Mouse (Mus musculus): ENCODE measurements around the gene Arf6.

DNA sequence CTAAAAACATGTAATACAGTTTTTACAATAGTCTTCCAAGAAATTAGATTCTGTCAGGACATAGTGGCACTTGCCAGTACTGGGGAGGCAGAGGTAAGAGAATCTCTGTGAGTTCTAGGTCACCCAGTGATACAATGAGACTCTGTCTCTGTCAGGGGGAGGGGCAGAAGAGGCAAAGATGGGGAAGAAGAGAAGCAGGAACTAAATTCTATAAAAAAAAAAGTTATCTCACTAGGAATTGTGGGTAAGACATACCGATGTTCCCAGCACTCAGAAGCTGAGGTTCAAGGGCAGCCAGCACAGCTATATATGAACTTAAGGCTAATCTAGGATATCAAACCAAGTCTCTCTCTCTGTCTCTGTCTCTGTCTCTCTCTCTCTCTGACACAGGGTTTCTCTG, 39.8 kb upstream of the Arf6 start:
- TF ChIP-seq POLR2A (IDR thresholded peaks at IDR 0.05; ENCODE audit: control insufficient read depth, low read depth, low read length) (no peak), CTCF (IDR thresholded peaks at IDR 0.05; ENCODE audit: control insufficient read depth, insufficient read depth, insufficient replicate concordance, low read depth, low read length) (no peak)
